Mouse (Mus musculus): ENCODE results near the gene Dlx5. TPM values are rescaled to one million over a fixed set of nuclear protein-coding genes. Genes with fewer than 3 reads are reported as not detected.

Dlx5 gene
- polyA plus RNA-seq, 1 experiment = 1.2 TPM

DNA sequence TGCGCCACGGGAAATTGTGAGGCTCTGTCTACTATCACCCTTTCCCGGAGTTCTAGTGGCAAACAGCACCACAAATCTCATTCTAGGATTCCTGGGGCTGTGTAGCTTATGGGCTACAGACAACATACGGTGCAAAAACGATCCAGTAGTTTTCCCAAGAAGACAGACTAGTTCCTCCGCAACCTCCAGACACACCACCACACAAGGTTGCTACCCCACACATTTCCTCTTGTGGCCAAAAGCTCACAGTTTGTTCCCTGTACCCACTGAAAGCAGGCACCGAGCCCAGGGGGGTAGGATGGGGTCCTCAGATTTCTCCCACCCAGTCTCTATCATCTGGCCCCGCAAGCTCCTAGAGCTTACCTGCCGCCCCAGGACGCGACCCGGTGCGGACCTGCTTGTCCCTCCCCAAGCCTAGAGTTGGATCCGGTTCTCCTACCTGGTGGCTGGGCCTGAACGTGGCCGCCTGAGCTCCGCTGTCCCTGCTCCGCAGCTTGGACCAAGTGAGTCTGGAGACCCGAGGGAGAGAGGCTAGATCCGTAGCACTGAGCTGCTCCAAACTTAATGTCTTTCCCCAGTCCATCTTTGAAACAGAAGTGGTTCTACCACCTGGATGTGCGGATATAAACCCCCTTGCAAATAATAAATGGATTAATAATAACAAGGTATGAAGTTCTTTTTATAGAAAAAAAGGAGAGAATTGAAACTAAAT is 20.6 kb downstream of the Dlx5 start:
- H3K4me3 ChIP-seq (ENCODE audit: insufficient read depth, low read length) = no peak overlapping the region
- H3K4me1 ChIP-seq (ENCODE audit: control insufficient read depth, insufficient read depth, low read length) = 0 out of 2 replicates have a peak, but pooled peaks cover 3% of the 10 kb centered on the region
- TF ChIP-seq CTCF (IDR thresholded peaks at IDR 0.05; ENCODE audit: borderline replicate concordance, insufficient read depth, low read length) = no peak
- no peak for TF ChIP-seq POLR2A (IDR thresholded peaks at IDR 0.05; ENCODE audit: low read depth, low read length)
- H3K27ac ChIP-seq (ENCODE audit: insufficient read depth, low read length) = no peak overlapping the region

DNA sequence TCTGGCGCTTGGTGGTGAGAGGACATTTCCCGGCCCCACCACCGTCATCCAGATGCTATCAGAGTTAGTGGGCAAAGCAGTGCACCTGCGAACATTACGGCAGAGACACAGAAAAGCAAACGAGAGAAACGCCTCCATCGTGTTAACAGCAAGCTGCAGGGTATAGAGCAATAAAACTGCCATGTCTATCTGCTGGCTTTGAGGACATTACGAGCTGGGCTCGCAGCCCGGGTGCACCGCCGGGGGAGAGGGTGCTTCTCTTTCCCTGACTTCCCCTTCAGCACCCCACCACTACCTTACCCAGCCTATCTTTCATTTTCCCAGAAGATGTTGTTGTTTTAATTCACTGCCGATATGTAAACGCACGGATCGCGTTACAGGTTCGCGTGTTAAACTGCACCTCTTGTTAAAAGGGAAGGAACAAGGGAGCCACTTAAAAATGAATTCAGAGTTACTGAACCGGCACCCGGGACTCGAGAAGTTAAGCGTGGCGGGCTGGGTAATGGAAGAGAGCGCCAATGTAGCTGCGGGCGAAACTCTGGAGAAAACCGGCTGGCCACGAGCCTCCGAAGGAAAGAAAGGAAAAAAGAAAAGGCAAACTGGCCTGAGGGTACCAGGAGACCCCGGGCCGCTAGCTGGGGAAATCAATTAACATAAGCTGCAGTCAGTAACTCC is 21.3 kb downstream of the Dlx5 start:
- Histone ChIP-seq H3K4me3 (ENCODE audit: insufficient read depth, low read length) (peak overlapping the region; percentile 0; the same call in 1 of the 2 replicates), H3K27ac (ENCODE audit: insufficient read depth, low read length) (no peak overlapping the region), H3K4me1 (ENCODE audit: control insufficient read depth, insufficient read depth, low read length) (0 out of 2 replicates have a peak, but pooled peaks cover 3% of the 10 kb centered on the region)
- no peak for TF ChIP-seq CTCF (IDR thresholded peaks at IDR 0.05; ENCODE audit: borderline replicate concordance, insufficient read depth, low read length)

DNA sequence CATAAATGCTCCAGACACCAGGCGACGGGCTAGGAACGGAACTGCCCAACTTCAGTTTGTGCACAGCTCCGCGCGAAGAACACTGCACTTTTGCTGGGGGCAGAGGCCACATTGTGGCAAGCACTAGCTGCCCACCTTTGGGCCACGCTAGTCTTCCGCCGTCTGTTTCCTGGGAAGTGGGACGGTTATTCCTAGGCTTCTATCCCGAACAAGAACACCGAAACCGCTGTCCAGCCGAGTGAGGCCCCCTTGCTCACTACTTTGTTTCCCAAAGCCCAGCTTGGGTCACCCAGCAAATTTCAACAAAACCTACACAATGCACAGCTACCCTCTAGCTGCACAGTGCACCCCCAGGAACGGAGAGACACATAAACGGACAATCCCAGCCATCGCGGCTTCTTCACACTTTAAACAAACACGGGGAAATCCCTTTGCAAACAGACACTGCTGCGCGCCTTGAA is 21.9 kb downstream of the Dlx5 start:
- no peak overlapping the region for H3K4me3 ChIP-seq (ENCODE audit: insufficient read depth, low read length)
- no peak for TF ChIP-seq CTCF (IDR thresholded peaks at IDR 0.05; ENCODE audit: borderline replicate concordance, insufficient read depth, low read length)
- no peak for TF ChIP-seq POLR2A (IDR thresholded peaks at IDR 0.05; ENCODE audit: low read depth, low read length)
- no peak overlapping the region for H3K27ac ChIP-seq (ENCODE audit: insufficient read depth, low read length)
- H3K4me1 ChIP-seq (ENCODE audit: control insufficient read depth, insufficient read depth, low read length) = 0 out of 2 replicates have a peak, but pooled peaks cover 3% of the 10 kb centered on the region

DNA sequence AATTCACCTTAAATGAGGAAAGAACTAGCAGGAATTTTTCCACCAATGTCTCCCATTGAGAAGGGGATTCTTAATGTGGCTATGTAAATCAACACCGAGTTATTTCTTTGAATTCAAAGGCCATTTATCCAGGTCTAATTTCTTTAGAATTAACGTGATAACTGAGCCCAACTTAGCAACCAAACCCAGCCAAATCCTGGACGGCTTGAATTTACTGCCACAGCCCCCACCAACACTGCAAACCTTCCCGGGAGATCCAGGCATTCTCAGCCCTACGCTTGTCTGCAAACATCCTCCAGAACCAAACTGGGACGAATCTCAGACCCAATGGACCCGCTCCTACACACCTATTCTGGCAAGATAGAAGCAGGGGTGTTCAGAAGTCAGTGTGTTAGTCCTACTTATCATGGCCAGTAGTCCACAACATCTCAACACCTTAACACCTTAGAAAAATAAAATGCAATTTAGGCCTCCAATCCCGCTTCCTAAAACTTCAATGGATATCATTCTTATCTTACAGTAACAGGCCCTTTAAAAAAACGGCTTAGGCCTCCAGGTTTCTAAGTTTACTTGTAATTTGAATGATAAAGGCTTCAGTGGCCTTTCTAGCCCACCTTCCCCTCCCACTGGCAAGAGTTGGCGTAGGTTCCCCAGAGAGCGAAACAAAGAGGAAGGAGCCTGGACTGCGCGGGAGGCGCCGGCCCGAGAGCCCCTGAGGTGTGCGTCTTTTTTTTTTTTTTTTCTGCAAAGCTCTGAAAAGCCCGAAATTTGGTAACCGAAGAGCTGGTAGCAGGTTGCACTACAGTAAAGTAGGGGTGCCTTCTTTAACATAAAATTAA is 22.6 kb downstream of the Dlx5 start:
- Histone ChIP-seq H3K27ac (ENCODE audit: insufficient read depth, low read length) (no peak overlapping the region), H3K4me1 (ENCODE audit: control insufficient read depth, insufficient read depth, low read length) (0 out of 2 replicates have a peak, but pooled peaks cover 3% of the 10 kb centered on the region), H3K4me3 (ENCODE audit: insufficient read depth, low read length) (no peak overlapping the region)
- no peak for TF ChIP-seq CTCF (IDR thresholded peaks at IDR 0.05; ENCODE audit: borderline replicate concordance, insufficient read depth, low read length)
- no peak for TF ChIP-seq POLR2A (IDR thresholded peaks at IDR 0.05; ENCODE audit: low read depth, low read length)

DNA sequence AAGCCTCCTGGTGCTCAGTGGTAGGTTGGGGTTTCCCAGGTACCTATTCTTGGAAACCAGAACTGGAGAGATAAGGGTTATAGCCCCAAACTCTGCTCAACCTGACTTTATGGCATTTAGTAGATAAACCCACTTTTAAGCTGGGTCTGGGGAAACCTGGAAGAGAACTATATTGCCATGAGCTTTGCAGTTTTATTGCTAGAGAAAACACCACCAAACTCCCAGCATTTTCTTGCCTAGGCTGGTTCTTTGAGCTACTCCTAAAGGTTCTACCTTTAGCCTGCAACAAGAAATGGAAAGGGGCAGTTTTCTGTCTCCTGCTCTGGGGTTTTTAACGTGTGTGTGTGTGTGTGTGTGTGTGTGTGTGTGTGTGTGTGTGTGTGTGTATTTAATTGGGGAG is 23.3 kb downstream of the Dlx5 start:
- Histone ChIP-seq H3K4me1 (ENCODE audit: control insufficient read depth, insufficient read depth, low read length) (0 out of 2 replicates have a peak, but pooled peaks cover 3% of the 10 kb centered on the region), H3K4me3 (ENCODE audit: insufficient read depth, low read length) (no peak overlapping the region), H3K27ac (ENCODE audit: insufficient read depth, low read length) (no peak overlapping the region)

DNA sequence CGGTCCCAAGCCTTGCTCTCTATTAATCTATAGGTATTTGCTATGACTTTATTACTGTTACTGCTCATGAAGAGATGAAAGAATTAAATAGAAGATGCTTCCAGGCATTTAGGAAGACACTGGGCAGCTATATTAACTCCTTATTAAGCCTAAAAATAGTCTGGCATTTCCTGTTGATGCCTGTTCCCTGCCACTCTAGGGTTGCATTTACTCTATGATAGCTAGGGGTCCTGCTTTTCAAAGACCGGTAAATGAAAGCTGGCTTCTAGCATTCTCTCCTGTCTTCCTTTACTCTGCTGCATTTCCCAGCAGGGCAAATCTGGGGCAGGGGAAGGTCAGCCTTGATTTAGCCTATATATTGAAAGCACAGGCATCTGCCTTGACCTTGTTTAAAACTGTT is 24.1 kb downstream of the Dlx5 start:
- Histone ChIP-seq H3K4me1 (ENCODE audit: control insufficient read depth, insufficient read depth, low read length) (0 out of 2 replicates have a peak, but pooled peaks cover 3% of the 10 kb centered on the region), H3K27ac (ENCODE audit: insufficient read depth, low read length) (no peak overlapping the region), H3K4me3 (ENCODE audit: insufficient read depth, low read length) (no peak overlapping the region)
- TF ChIP-seq CTCF (IDR thresholded peaks at IDR 0.05; ENCODE audit: borderline replicate concordance, insufficient read depth, low read length) (no peak), POLR2A (IDR thresholded peaks at IDR 0.05; ENCODE audit: low read depth, low read length) (no peak)

More for the DNA sequence above, 23.3 kb downstream of the Dlx5 start:
- no peak for TF ChIP-seq CTCF (IDR thresholded peaks at IDR 0.05; ENCODE audit: borderline replicate concordance, insufficient read depth, low read length)
- TF ChIP-seq POLR2A (IDR thresholded peaks at IDR 0.05; ENCODE audit: low read depth, low read length) = no peak

DNA sequence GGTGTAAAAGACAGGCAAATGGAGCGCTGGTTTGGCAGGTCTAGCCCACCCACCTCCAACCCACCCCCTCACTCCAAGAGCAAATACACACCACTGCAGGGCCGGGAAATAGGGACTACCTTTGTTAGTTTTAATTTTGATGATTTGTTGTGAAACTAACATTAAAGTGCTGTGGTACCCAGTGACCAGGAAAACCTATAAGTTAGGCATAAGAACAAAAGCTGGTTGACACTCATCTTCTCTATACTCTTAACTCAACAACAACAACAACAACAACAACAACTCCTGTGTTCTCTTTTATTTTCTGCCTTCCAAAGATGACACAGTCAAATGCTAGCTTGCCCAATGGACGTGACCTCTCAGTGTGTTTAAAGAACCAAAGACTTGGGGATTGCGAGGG is 25.0 kb downstream of the Dlx5 start:
- 0 out of 2 replicates have a peak, but pooled peaks cover 3% of the 10 kb centered on the region for H3K4me1 ChIP-seq (ENCODE audit: control insufficient read depth, insufficient read depth, low read length)
- TF ChIP-seq POLR2A (IDR thresholded peaks at IDR 0.05; ENCODE audit: low read depth, low read length) (no peak), CTCF (IDR thresholded peaks at IDR 0.05; ENCODE audit: borderline replicate concordance, insufficient read depth, low read length) (no peak)
- no peak overlapping the region for H3K27ac ChIP-seq (ENCODE audit: insufficient read depth, low read length)
- no peak overlapping the region for H3K4me3 ChIP-seq (ENCODE audit: insufficient read depth, low read length)

DNA sequence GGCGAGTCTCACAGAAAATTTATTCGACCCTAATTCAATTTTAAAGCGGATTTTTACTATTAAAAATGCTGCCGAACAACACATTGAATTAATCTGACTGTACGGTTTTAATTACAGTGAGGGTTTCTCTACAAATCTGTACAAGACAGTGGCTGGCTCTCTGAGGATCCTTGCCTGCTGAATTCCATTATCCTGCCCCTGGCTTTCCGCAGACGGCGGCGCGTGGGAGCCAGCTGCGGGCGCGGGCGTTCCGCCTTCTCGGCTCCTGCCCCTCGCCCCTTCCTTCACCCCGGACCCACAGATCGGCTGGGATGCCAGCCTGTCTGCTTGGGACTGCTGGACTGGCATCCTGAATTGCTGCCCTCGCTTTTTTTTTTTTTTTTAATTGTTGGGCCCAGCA is 25.6 kb downstream of the Dlx5 start:
- no peak overlapping the region for H3K4me3 ChIP-seq (ENCODE audit: insufficient read depth, low read length)

DNA sequence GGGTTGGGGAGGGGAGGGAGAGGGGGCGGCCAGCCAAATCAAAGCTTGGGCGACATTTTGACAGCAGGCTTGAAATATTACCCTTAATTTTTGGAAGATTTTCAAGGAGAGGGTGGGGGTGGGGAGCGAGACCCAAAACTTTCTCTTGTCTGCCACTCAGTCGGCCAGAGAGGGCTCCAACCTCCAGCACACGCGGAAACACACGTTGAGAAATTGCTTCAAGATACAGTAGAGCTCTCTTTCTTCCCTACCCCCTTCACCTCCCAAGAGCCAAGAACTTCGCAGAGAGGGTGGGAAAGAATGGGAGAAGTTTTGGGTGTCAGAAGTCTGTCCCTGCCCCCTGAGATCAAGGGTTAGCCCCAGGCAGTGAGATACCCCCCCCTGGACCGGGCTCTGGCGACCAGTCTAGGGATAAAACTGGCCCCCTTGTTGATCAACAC is 26.1 kb downstream of the Dlx5 start:
- H3K27ac ChIP-seq (ENCODE audit: insufficient read depth, low read length) = no peak overlapping the region
- 0 out of 2 replicates have a peak, but pooled peaks cover 3% of the 10 kb centered on the region for H3K4me1 ChIP-seq (ENCODE audit: control insufficient read depth, insufficient read depth, low read length)
- no peak for TF ChIP-seq CTCF (IDR thresholded peaks at IDR 0.05; ENCODE audit: borderline replicate concordance, insufficient read depth, low read length)
- no peak for TF ChIP-seq POLR2A (IDR thresholded peaks at IDR 0.05; ENCODE audit: low read depth, low read length)
- no peak overlapping the region for H3K4me3 ChIP-seq (ENCODE audit: insufficient read depth, low read length)

More for the DNA sequence above, 25.6 kb downstream of the Dlx5 start:
- Histone ChIP-seq H3K27ac (ENCODE audit: insufficient read depth, low read length) (no peak overlapping the region), H3K4me1 (ENCODE audit: control insufficient read depth, insufficient read depth, low read length) (0 out of 2 replicates have a peak, but pooled peaks cover 3% of the 10 kb centered on the region)
- TF ChIP-seq CTCF (IDR thresholded peaks at IDR 0.05; ENCODE audit: borderline replicate concordance, insufficient read depth, low read length) (no peak), POLR2A (IDR thresholded peaks at IDR 0.05; ENCODE audit: low read depth, low read length) (no peak)

Measured in embryonic fibroblast, embryonic 13.5 days (primary cell).